Mouse (Mus musculus) frontal cortex, postnatal 25 days (tissue): ENCODE data around the gene Sfxn5.

Experiments
- DNase-seq, 2 experiments: peaks; one replicate each; pipeline ENCODE4 v3.0.0; 2022; ENCODE audit warnings: low spot score in 2 of 2

Gene Sfxn5

GRCm38 (mm10) chr6:85364439-85364838, 31.2 kb upstream of the Sfxn5 start:
- DNase-seq = no peak

- DNase-seq = no peak
Observed at GRCm38 (mm10) chr6:85363906-85364260, 30.7 kb upstream of the Sfxn5 start.

GRCm38 (mm10) chr6:85363231-85363905, 30.1 kb upstream of the Sfxn5 start:
- DNase-seq = no peak

- no peak for DNase-seq
Observed at GRCm38 (mm10) chr6:85362610-85363009, 29.4 kb upstream of the Sfxn5 start.

GRCm38 (mm10) chr6:85360311-85360710, 27.1 kb upstream of the Sfxn5 start:
- DNase-seq = no peak

GRCm38 (mm10) chr6:85358877-85359276, 25.7 kb upstream of the Sfxn5 start:
- no peak for DNase-seq

- DNase-seq = no peak
Observed at GRCm38 (mm10) chr6:85356682-85357465, 23.7 kb upstream of the Sfxn5 start.

- no peak for DNase-seq
Observed at GRCm38 (mm10) chr6:85355753-85356152, 22.5 kb upstream of the Sfxn5 start.

- DNase-seq = no peak
Observed at GRCm38 (mm10) chr6:85354709-85355108, 21.5 kb upstream of the Sfxn5 start.

- DNase-seq = no peak
Observed at GRCm38 (mm10) chr6:85353706-85354105, 20.5 kb upstream of the Sfxn5 start.

GRCm38 (mm10) chr6:85350157-85350556, 16.9 kb upstream of the Sfxn5 start:
- DNase-seq = no peak

GRCm38 (mm10) chr6:85349246-85349645, 16.0 kb upstream of the Sfxn5 start:
- no peak for DNase-seq

GRCm38 (mm10) chr6:85348133-85348532, 14.9 kb upstream of the Sfxn5 start:
- DNase-seq = no peak

- DNase-seq = peak; percentile 64 to 75
Observed at GRCm38 (mm10) chr6:85346028-85346634, 12.9 kb upstream of the Sfxn5 start.

- no peak for DNase-seq
Observed at GRCm38 (mm10) chr6:85344929-85345328, 11.7 kb upstream of the Sfxn5 start.

GRCm38 (mm10) chr6:85343027-85343426, 9.8 kb upstream of the Sfxn5 start:
- no peak for DNase-seq

- DNase-seq = no peak
Observed at GRCm38 (mm10) chr6:85341814-85342501, 8.7 kb upstream of the Sfxn5 start.

GRCm38 (mm10) chr6:85340184-85340583, 7.0 kb upstream of the Sfxn5 start:
- DNase-seq = no peak

- no peak for DNase-seq
Observed at GRCm38 (mm10) chr6:85339273-85339901, 6.2 kb upstream of the Sfxn5 start.

GRCm38 (mm10) chr6:85336944-85337343, 3.7 kb upstream of the Sfxn5 start:
- no peak for DNase-seq

- no peak for DNase-seq
Observed at GRCm38 (mm10) chr6:85335352-85335751, 2.1 kb upstream of the Sfxn5 start.

GRCm38 (mm10) chr6:85334851-85335250, 1.6 kb upstream of the Sfxn5 start:
- no peak for DNase-seq
